Mouse (Mus musculus) spleen, adult 12 weeks (tissue): ENCODE measurements around the gene Zfp619.
"Not testable (repeated sequence)": the region's sequence is repeated elsewhere in the genome, so short reads cannot be mapped to it uniquely, and the experiment has no call there.

Experiments used
- DNase-seq: peaks from one replicate; pipeline ENCODE4 v3.0.0; 2022; ENCODE audit warnings: low spot score

Zfp619 gene

GRCm38 (mm10) chr7:39589044-39589443 lies 71.5 kb downstream of the Zfp619 start:
- not testable (repeated sequence) for DNase-seq
